Mouse (Mus musculus) ES-E14 (cell line): ENCODE results near the gene Mprip. TPM values are rescaled to one million over a fixed set of nuclear protein-coding genes. Genes with fewer than 3 reads are reported as not detected.

Source experiments
- DNase-seq: peaks from one replicate; pipeline ENCODE4 v3.0.0-alpha.2; 2013; ENCODE audit warnings: low read depth, low spot score
- H3K27ac ChIP-seq: 2 replicates; pipeline ENCODE4 v1.5.1; 2012; ENCODE audit warnings: low read depth, mild to moderate bottlenecking, low read length, moderate library complexity, mixed read lengths; ENCODE audit not compliant: poor library complexity, insufficient read depth, severe bottlenecking
- H3K36me3 ChIP-seq: 2 replicates; pipeline ENCODE4 v1.6.1; 2012; ENCODE audit warnings: mild to moderate bottlenecking, low read length, moderate library complexity, mixed read lengths; ENCODE audit not compliant: control insufficient read depth, poor library complexity, insufficient read depth, severe bottlenecking
- H3K4me1 ChIP-seq, 2 experiments: fragments of 150-350 bp in 1 of 2; sonication (generic) in 1 of 2; 2 replicates each; pipeline ENCODE4 v1.6.1; 2012; ENCODE audit warnings: low read length in 2 of 2, mild to moderate bottlenecking in 1 of 2, mixed read lengths in 1 of 2; ENCODE audit not compliant: control insufficient read depth in 2 of 2, insufficient read depth in 2 of 2, poor library complexity in 1 of 2
- H3K4me3 ChIP-seq, 2 experiments: fragments of 150-350 bp in 1 of 2; sonication (generic) in 1 of 2; 2 replicates each; pipeline ENCODE4 v1.5.1; 2012; ENCODE audit warnings: low read length in 2 of 2, low read depth in 1 of 2, mild to moderate bottlenecking in 1 of 2, mixed read lengths in 1 of 2; ENCODE audit not compliant: insufficient read depth in 1 of 2, poor library complexity in 1 of 2, severe bottlenecking in 1 of 2
- H3K9ac ChIP-seq: 2 replicates; pipeline ENCODE4 v1.6.1; 2012; ENCODE audit warnings: low read depth, mild to moderate bottlenecking, low read length, mixed read lengths; ENCODE audit not compliant: poor library complexity, insufficient read depth, severe bottlenecking
- H3K9me3 ChIP-seq: fragments of 150-350 bp; sonication (generic); 2 replicates; pipeline ENCODE4 v1.6.1; 2012; ENCODE audit warnings: low read depth, mild to moderate bottlenecking, low read length; ENCODE audit not compliant: control insufficient read depth, insufficient read depth
- CHD2 ChIP-seq: IDR thresholded peaks from 2 replicates; pipeline ENCODE4 v1.6.1; 2014; ENCODE audit warnings: mild to moderate bottlenecking, low read depth, low read length, inconsistent platforms
- HCFC1 ChIP-seq: IDR thresholded peaks from 2 replicates; pipeline ENCODE4 v1.6.1; 2012; ENCODE audit warnings: low read length, inconsistent platforms, borderline replicate concordance; ENCODE audit not compliant: insufficient read depth
- MAFK ChIP-seq: IDR thresholded peaks from 2 replicates; pipeline ENCODE4 v1.6.1; 2014; ENCODE audit warnings: mild to moderate bottlenecking, low read depth, low read length, inconsistent platforms; ENCODE audit not compliant: insufficient read depth
- ZC3H11A ChIP-seq: IDR thresholded peaks from 2 replicates; pipeline ENCODE4 v1.6.1; 2012; ENCODE audit warnings: low read depth, mild to moderate bottlenecking, inconsistent platforms, low read length, borderline replicate concordance
- ZNF384 ChIP-seq: IDR thresholded peaks from 2 replicates; pipeline ENCODE4 v1.6.1; 2012; ENCODE audit warnings: low read depth, low read length, inconsistent platforms
- in situ Hi-C, 2 experiments: fragments of 600-800 bp; cut with MboI; formaldehyde crosslinking; loops; one replicate each; pipeline ENCODE4 v1.15.1; 2025; ENCODE audit warnings: low sequenced_read_pairs in 2 of 2, inconsistent platforms in 1 of 2; ENCODE audit not compliant: unreplicated experiment in 2 of 2
- total RNA-seq: library from RNA; depleted of rRNA; stranded (reverse); fragments of 300-350 nt; gene quantifications from 2 replicates; pipeline ENCODE4 v1.2.3, GENCODE M21; 2012

Mprip gene
- total RNA-seq, 1 experiment: 138 TPM

DNA sequence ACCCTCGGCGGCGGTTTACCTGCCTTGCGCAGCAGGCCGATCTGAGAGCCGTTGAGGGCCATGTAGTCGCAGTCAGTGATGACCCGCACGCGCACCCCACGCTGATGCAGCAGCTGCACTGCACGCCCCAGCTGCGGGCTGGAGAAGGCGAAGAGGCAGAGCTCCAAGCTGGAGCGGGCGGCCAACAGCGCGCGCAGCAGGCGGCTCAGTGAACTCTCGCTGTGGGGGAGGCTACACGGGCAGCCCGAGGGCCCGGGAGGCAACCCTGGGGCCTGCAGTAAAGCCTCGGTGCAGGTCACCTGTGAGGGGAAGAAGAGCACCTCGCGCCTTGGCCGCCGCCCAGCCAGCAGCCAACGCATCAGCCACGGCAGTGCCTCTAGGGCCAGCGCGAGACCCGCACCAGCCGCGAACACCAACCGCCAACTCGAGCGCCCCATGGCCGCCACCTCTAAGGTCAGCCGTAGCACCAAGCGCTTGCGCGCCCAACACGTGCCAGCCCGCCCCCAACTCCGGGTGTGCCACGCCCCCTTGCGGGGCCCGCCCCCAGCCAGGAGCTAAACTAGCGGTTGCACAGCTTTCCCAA is 126.2 kb downstream of the Mprip start, which contains the start of gene Pld6:
Gene Pld6 (minus strand): TSS at position 447 of the 583 bp plus-strand sequence.
- Histone ChIP-seq H3K27ac (no peak within 1 kb of the TSS), H3K9ac (peak within 1 kb of the TSS; percentile 79), H3K9me3 (no peaks in the 10 kb centered on the region), H3K4me3 (peak within 1 kb of the TSS; percentile 52 to 74), H3K36me3 (peaks cover 11% of the 10 kb centered on the region), H3K4me1 (peaks cover 3 to 6% of the 10 kb centered on the region in 2 experiments; a peak in 1 of 4 replicates)
- peak; percentile 76 for DNase-seq
- no peak for TF ChIP-seq ZNF384
- no peak for TF ChIP-seq MAFK
- TF ChIP-seq CHD2: no peak
- TF ChIP-seq ZC3H11A: no peak
- no peak for TF ChIP-seq HCFC1
- in situ Hi-C loops: no loop called here

DNA sequence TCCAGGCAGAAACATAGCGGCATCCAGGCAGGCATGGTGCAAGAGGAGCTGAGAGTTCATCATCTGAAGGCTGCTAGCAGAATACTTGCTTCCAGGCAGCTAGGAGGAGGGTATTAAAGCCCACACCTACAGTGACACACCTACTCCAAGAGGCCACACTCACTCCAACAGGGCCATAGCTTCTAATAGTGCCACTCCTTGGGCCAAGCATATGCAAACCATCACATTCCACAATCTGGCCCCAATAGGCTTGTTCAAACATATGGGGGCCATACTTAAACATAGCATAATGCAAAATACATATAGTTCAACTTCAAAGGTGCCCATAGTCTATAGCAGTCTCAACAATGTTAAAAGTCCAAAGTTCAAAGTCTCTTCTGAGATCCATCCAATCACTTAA is 128.2 kb downstream of the Mprip start:
- Histone ChIP-seq H3K4me3 (no peak overlapping the region), H3K4me1 (peaks cover 3 to 5% of the 10 kb centered on the region in 2 experiments; a peak in 1 of 4 replicates), H3K27ac (no peak overlapping the region), H3K9ac (no peak overlapping the region), H3K9me3 (no peaks in the 10 kb centered on the region), H3K36me3 (peaks cover 24% of the 10 kb centered on the region)
- no peak for DNase-seq
- in situ Hi-C loops: no loop called here
- no peak for TF ChIP-seq ZNF384
- no peak for TF ChIP-seq CHD2
- TF ChIP-seq ZC3H11A: no peak
- no peak for TF ChIP-seq HCFC1
- no peak for TF ChIP-seq MAFK

DNA sequence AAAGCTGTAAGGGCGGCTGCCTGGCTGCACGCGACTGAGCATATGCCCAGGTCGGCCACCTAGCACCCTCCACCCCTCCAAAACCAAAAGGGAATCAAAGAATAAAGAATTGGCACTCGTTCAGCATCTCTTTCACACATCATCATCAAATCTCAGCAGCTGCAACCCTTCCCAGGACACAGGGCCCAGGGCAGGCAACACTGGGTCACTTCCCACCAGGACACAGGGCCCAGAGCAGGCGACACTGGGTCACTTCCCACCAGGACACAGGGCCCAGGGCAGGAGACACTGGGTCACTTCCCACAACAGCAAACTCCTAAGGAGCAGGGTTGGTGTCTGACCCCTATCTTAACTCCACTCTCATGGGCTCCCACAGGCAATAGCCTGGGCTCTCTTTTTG is 132.3 kb downstream of the Mprip start:
- H3K27ac ChIP-seq: no peak overlapping the region
- H3K4me3 ChIP-seq: no peak overlapping the region
- DNase-seq: no peak
- H3K36me3 ChIP-seq: peaks cover 52% of the 10 kb centered on the region
- 0 out of 4 replicates have a peak, but pooled peaks cover 0 to 2% of the 10 kb centered on the region in 2 experiments for H3K4me1 ChIP-seq
- in situ Hi-C loops: no loop called here
- H3K9me3 ChIP-seq: no peaks in the 10 kb centered on the region
- TF ChIP-seq ZC3H11A: no peak
- TF ChIP-seq CHD2: no peak
- no peak for TF ChIP-seq MAFK
- TF ChIP-seq ZNF384: no peak
- TF ChIP-seq HCFC1: no peak
- no peak overlapping the region for H3K9ac ChIP-seq

DNA sequence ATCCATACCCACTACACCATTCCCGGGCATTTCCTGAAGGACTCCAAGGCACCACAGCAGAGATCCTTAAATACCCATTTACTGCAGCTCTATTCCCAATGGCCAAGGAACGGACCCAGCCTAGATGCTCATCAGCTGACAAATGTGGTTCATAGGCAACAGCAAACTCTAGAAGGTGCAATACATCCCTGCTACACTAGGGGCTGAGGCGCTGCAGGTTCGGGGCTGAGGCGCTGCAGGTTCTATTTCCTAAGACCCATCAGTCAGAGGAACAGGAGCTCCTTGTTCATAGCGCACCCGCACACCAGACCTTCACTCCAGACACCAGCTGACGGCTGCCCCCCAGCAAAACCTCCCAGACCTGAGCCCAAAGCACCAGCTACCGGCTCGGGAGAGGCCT is 139.3 kb downstream of the Mprip start:
- Histone ChIP-seq H3K9me3 (no peaks in the 10 kb centered on the region), H3K27ac (no peak overlapping the region), H3K4me3 (no peak overlapping the region), H3K36me3 (peaks cover 79% of the 10 kb centered on the region), H3K4me1 (peaks cover 0 to 4% of the 10 kb centered on the region in 2 experiments; a peak in 1 of 4 replicates), H3K9ac (no peak overlapping the region)
- DNase-seq: no peak
- TF ChIP-seq CHD2 (no peak), MAFK (no peak), HCFC1 (no peak), ZC3H11A (no peak), ZNF384 (no peak)
- in situ Hi-C loops: no loop called here

DNA sequence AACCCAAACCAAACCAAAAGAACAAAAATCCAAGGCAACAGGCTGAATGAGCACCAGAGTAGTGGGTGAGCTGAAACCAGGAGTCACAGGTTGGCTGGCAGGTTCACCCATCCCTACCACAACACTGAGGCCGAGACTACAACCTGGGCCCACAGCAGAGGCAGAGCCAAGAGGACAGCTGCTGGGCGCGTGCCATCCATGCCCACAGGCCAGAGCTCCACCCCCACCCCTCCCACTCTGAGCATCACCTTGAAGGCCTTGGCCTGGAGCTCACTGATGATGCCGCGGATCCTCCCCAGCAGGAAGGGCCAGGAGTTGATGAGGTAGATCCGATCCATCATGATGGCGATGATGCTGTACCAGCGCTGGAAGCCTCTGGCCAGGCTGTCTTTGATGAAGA is 140.8 kb downstream of the Mprip start:
- H3K9ac ChIP-seq: no peak overlapping the region
- H3K36me3 ChIP-seq: peaks cover 80% of the 10 kb centered on the region
- in situ Hi-C loops: no loop called here
- peaks cover 0 to 4% of the 10 kb centered on the region in 2 experiments; a peak in 1 of 4 replicates for H3K4me1 ChIP-seq
- no peaks in the 10 kb centered on the region for H3K9me3 ChIP-seq
- H3K27ac ChIP-seq: no peak overlapping the region
- no peak for TF ChIP-seq CHD2
- TF ChIP-seq ZC3H11A: no peak
- no peak for TF ChIP-seq ZNF384
- TF ChIP-seq MAFK: no peak
- TF ChIP-seq HCFC1: no peak
- no peak for DNase-seq
- no peak overlapping the region for H3K4me3 ChIP-seq
